Mouse (Mus musculus): ENCODE data around the gene Nlgn3. TPM values are rescaled to one million over a fixed set of nuclear protein-coding genes. Genes with fewer than 3 reads are reported as not detected.
A peak's percentile ranks its signal among the peaks of the same experiment; 100 is the strongest.

Gene Nlgn3
- polyA plus RNA-seq, 1 experiment from 2014 or later: 9.6 TPM

DNA sequence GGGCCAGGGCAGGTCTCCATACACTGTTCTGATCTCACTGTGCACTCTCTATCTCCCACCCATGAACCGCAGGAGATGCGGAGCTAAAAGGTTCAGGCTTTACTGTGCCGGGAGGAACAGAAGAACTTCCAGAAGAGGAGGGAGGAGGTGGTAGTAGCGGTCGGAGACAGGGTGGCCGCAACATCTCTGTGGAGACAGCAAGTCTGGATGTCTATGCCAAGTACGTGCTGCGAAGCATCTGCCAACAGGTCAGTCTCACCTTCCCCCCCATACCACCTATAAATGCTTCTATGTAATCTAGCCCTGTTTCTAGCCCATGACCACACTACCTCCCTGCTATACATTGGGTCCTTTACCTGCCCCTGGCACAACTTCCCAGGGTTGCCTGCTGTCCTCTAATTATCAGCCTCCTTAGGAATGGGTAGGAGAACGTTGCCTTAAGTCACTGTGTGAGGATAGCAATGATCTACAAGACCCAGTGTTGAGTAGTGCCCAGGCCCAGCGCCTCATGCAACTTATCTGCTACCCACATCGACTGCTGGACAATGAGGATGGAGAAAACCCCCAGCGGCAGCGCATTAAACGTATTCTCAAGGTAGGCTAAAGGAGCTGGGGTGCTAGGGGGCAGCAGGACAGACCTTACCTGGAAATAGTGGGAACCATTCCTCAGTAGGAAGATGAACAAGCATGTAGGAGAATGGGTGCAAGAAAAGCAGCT, 12.9 kb upstream of the Nlgn3 start:
- Histone ChIP-seq H3K4me3 (ENCODE audit: low read depth, low read length) (no peak overlapping the region), H3K4me1 (ENCODE audit: insufficient read depth) (no peaks in the 10 kb centered on the region), H3K36me3 (ENCODE audit: insufficient read depth) (peaks cover 83% of the 10 kb centered on the region), H3K4me2 (no peak overlapping the region), H3K9me3 (ENCODE audit: low read depth, low read length) (no peaks in the 10 kb centered on the region), H3K27ac (ENCODE audit: low read depth) (no peak overlapping the region), H3K9ac (no peak overlapping the region), H3K27me3 (ENCODE audit: insufficient read depth, low read length) (no peaks in the 10 kb centered on the region)
- 92% methylated on average over 14 of the region's 14 CpGs for WGBS
- DNase-seq: no peak
- no peak for TF ChIP-seq CTCF (IDR thresholded peaks at IDR 0.05; ENCODE audit: low read depth)
- ATAC-seq (ENCODE audit: insufficient read depth): no peak

DNA sequence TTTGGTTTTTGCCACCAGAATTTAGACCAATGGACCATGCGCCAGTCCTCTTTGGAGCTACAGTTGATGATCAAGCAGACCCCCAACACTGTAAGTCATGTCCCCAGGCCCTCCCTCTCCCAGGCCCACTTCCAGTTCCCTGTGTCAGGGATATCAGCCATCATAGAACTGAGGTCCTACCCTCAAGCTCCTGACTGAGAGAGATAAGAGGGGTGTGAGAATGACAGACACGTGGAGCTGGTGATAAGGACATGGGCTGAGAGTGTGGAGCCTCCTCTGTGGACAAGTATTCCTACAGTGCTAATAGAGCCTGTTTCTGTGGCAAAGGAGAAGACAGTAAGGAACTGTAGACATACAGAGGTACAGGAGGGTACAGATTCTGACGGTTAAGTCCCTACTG, 11.4 kb upstream of the Nlgn3 start:
- TF ChIP-seq CTCF (IDR thresholded peaks at IDR 0.05; ENCODE audit: low read depth): no peak
- H3K36me3 ChIP-seq (ENCODE audit: insufficient read depth): peaks cover 79% of the 10 kb centered on the region
- no peaks in the 10 kb centered on the region for H3K9me3 ChIP-seq (ENCODE audit: low read depth, low read length)
- H3K27ac ChIP-seq (ENCODE audit: low read depth): no peak overlapping the region
- no peaks in the 10 kb centered on the region for H3K27me3 ChIP-seq (ENCODE audit: insufficient read depth, low read length)
- H3K4me2 ChIP-seq: no peak overlapping the region
- WGBS: 75% methylated on average over 3 of the region's 3 CpGs
- ATAC-seq (ENCODE audit: insufficient read depth) (no peak), DNase-seq (no peak)
- no peak overlapping the region for H3K4me3 ChIP-seq (ENCODE audit: low read depth, low read length)
- no peak overlapping the region for H3K9ac ChIP-seq
- H3K4me1 ChIP-seq (ENCODE audit: insufficient read depth): no peaks in the 10 kb centered on the region

DNA sequence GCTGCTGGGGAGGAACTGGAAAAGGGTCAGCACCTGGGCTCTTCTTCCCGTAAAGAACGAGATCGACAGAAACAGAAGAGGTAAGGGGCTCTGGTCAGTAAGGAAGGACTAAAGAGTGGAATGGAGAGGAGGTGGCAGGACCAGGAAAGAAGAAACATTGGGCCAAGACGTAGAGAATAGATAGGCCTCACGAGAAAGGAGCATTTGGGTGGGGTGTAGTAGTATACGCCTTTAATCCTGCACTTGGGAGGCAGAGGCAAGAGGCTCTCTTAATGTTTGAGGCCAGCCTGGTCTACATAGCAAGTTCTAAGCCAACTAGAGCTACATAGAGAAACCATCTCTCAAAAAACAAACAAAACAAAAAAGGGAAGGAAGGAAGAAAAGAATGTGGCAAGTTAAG, 10.5 kb upstream of the Nlgn3 start:
- H3K27ac ChIP-seq (ENCODE audit: low read depth): no peak overlapping the region
- no peak overlapping the region for H3K4me2 ChIP-seq
- H3K9ac ChIP-seq: no peak overlapping the region
- DNase-seq (no peak), ATAC-seq (ENCODE audit: insufficient read depth) (no peak)
- H3K27me3 ChIP-seq (ENCODE audit: insufficient read depth, low read length): no peaks in the 10 kb centered on the region
- H3K9me3 ChIP-seq (ENCODE audit: low read depth, low read length): no peaks in the 10 kb centered on the region
- TF ChIP-seq CTCF (IDR thresholded peaks at IDR 0.05; ENCODE audit: low read depth): no peak
- no peak overlapping the region for H3K4me3 ChIP-seq (ENCODE audit: low read depth, low read length)
- 86% methylated on average over 6 of the region's 6 CpGs for WGBS
- H3K36me3 ChIP-seq (ENCODE audit: insufficient read depth): peaks cover 83% of the 10 kb centered on the region
- no peaks in the 10 kb centered on the region for H3K4me1 ChIP-seq (ENCODE audit: insufficient read depth)

DNA sequence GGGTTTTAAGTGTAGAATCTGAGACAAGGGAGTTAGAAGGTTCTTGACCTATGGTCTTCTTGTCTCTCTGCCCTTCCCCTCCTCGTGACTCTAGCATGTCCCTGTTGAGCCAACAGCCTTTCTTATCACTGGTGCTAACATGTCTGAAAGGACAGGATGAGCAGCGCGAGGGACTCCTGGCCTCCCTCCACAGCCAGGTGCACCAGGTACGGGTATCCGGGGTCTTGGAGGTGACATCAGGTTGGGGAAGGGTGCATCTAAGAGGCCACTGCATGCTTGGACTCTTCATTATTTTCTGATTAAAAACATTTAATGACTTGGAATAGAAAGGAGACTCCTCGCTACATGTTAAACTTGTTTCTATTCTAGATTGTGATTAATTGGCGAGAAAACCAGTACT, 9.9 kb upstream of the Nlgn3 start:
- no peaks in the 10 kb centered on the region for H3K4me1 ChIP-seq (ENCODE audit: insufficient read depth)

DNA sequence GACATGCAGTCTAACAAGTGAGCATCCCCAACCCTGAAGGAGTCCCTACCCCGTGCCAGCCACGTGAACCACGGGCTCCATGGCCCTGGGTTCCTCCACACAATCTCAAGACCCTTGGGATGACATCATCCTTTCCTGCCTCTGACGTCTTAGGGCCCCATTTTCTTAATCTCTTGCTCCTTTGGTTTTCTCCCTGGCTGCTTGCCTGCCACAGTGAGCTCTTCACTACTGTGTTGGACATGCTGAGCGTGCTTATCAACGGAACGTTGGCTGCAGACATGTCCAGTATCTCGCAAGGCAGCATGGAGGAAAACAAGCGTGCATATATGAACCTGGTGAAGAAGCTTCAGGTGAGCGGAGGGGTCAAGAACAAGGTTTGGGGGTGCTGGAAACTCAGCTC, 8.9 kb upstream of the Nlgn3 start:
- Histone ChIP-seq H3K36me3 (ENCODE audit: insufficient read depth) (peaks cover 87% of the 10 kb centered on the region), H3K4me3 (ENCODE audit: low read depth, low read length) (no peak overlapping the region), H3K27me3 (ENCODE audit: insufficient read depth, low read length) (no peaks in the 10 kb centered on the region), H3K9me3 (ENCODE audit: low read depth, low read length) (no peaks in the 10 kb centered on the region), H3K27ac (ENCODE audit: low read depth) (no peak overlapping the region), H3K4me2 (no peak overlapping the region), H3K4me1 (ENCODE audit: insufficient read depth) (no peaks in the 10 kb centered on the region), H3K9ac (no peak overlapping the region)
- ATAC-seq (ENCODE audit: insufficient read depth) (no peak), DNase-seq (no peak)
- WGBS: 79% methylated on average over 10 of the region's 10 CpGs
- TF ChIP-seq CTCF (IDR thresholded peaks at IDR 0.05; ENCODE audit: low read depth): no peak

More for the DNA sequence above, 9.9 kb upstream of the Nlgn3 start:
- H3K27ac ChIP-seq (ENCODE audit: low read depth): no peak overlapping the region
- no peaks in the 10 kb centered on the region for H3K9me3 ChIP-seq (ENCODE audit: low read depth, low read length)
- H3K9ac ChIP-seq: no peak overlapping the region
- DNase-seq (no peak), ATAC-seq (ENCODE audit: insufficient read depth) (no peak)
- H3K4me3 ChIP-seq (ENCODE audit: low read depth, low read length): no peak overlapping the region
- TF ChIP-seq CTCF (IDR thresholded peaks at IDR 0.05; ENCODE audit: low read depth): no peak
- WGBS: 89% methylated on average over 7 of the region's 7 CpGs
- peaks cover 84% of the 10 kb centered on the region for H3K36me3 ChIP-seq (ENCODE audit: insufficient read depth)
- H3K27me3 ChIP-seq (ENCODE audit: insufficient read depth, low read length): no peaks in the 10 kb centered on the region
- H3K4me2 ChIP-seq: no peak overlapping the region

DNA sequence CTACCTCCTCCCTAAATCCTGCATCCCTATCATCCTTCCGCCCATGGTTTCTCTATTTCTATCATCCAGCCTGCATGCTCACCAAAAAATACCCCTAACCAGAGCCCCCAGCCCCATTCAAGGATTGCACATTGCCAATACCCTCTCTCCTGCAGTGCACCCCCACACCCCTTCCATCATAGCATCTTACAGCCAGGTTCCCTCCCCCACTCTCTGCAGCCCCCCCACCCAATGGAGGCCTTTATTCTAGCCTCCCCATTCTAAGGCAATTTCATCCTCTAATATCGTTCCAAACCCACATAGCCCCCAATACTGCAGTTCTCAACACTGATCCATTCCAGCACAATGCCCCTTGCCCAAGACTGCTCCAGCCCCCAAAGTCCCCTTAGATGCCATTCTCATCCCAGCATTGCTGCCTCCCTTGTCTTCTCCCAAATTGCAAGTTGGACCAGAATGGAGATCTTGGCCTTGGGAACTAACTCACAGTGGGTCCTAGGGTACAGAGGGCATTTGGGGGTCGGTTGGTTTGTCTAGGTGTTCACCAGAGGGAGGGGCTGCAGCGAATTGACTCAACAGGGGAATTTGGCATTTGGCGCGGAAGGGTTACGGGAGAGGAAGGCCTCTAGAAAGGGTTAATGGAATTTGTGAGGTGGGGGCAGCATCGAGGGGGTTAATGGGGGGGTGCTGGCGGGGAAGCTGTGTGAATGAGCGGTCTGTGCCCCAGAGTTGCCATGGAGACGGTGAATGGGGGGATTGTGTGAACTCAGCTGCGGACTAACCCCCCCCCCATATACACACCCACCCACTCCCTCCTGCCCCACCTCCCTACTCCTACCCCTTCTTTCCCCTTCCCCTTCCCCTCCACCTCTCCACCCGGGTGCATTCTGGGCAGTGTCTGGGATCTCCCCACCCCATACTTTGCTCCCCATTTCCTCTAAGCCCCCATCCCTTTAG, 782 bp downstream of the Nlgn3 start:
- H3K27ac ChIP-seq (ENCODE audit: low read depth): no peak overlapping the region
- TF ChIP-seq CTCF (IDR thresholded peaks at IDR 0.05; ENCODE audit: low read depth): no peak
- H3K4me2 ChIP-seq: peak overlapping the region; percentile 62
- no peaks in the 10 kb centered on the region for H3K27me3 ChIP-seq (ENCODE audit: insufficient read depth, low read length)
- DNase-seq (peak; percentile 38), ATAC-seq (ENCODE audit: insufficient read depth) (peak; percentile 71)
- peak overlapping the region; percentile 33 for H3K9ac ChIP-seq
- WGBS: 13% methylated on average over 13 of the region's 13 CpGs
- peaks cover 20% of the 10 kb centered on the region; the same call in 1 of the 2 replicates for H3K36me3 ChIP-seq (ENCODE audit: insufficient read depth)
- peak overlapping the region; percentile 34 for H3K4me3 ChIP-seq (ENCODE audit: low read depth, low read length)
- no peaks in the 10 kb centered on the region for H3K4me1 ChIP-seq (ENCODE audit: insufficient read depth)
- no peaks in the 10 kb centered on the region for H3K9me3 ChIP-seq (ENCODE audit: low read depth, low read length)
